Mouse (Mus musculus): ENCODE data around the gene Pde8a.

GRCm38 (mm10) chr7:81343831-81344230, 130.4 kb downstream of the Pde8a start:
- TF ChIP-seq CTCF (conservative IDR thresholded peaks at IDR 0.05; ENCODE audit: low read length) (no peak), NANOG (IDR thresholded peaks at IDR 0.05; ENCODE audit: borderline replicate concordance, low read length) (no peak)
